Comparison of ENCODE assay signal across 12 mouse cellular contexts in genomic region chr8:11475876-11476275, GRCm38 (mm10). TPM values are rescaled to one million over a fixed set of nuclear protein-coding genes. Genes with fewer than 3 reads are reported as not detected.
A peak's percentile ranks its signal among the peaks of the same experiment; 100 is the strongest.
DNase-seq lines count a peak whose midpoint lies in the region; ATAC-seq and TF ChIP-seq lines count a peak whose summit lies in the region.
"Had no signal": no experiment of that assay in that cellular context is flagged by ENCODE, and none has a peak within 500 bp of the region (broad histone marks: within the 10 kb centered on the region; RNA-seq: fewer than 3 reads in every experiment).

No protein-coding gene starts in this region.

- H3K9me3 ChIP-seq in liver, embryonic 13.5 days (replicated peaks) = no peaks in the 10 kb centered on the region
- H3K9me3 ChIP-seq: embryonic facial prominence, embryonic 13.5 days; forebrain, embryonic 13.5 days; hindbrain, embryonic 12.5 days had no signal

- peaks cover 46% of the 10 kb centered on the region for H3K4me1 ChIP-seq in kidney, adult 2 months (ENCODE audit: control insufficient read depth, insufficient read depth, low read length)
- H3K4me1 ChIP-seq in liver, embryonic 13.5 days (replicated peaks) = peaks cover 49% of the 10 kb centered on the region

- no peak for TF ChIP-seq POLR2A in kidney, adult 2 months (IDR thresholded peaks at IDR 0.05; ENCODE audit: low read depth, low read length)

- H3K4me2 ChIP-seq in liver, embryonic 13.5 days = peak overlapping the region; percentile 73; the same call in 1 of the 2 replicates

- ATAC-seq in granulocyte monocyte progenitor cell, adult 5-6 weeks (replicated peaks; ENCODE audit: poor library complexity, severe bottlenecking) = peak; percentile 38
- no peak for ATAC-seq in liver, embryonic 13.5 days (ENCODE audit: low read depth)
- ATAC-seq: forebrain, embryonic 13.5 days had no signal

- 30% methylated on average over 2 of the region's 2 CpGs for WGBS in kidney, adult 2 months
- 11% methylated on average over 2 of the region's 2 CpGs for WGBS in liver, embryonic 13.5 days (ENCODE audit: insufficient replicate concordance)

- no peaks in the 10 kb centered on the region for H3K36me3 ChIP-seq in kidney, adult 2 months (ENCODE audit: control insufficient read depth, insufficient read depth, low read length)
- no peaks in the 10 kb centered on the region for H3K36me3 ChIP-seq in liver, embryonic 13.5 days
- H3K36me3 ChIP-seq: embryonic facial prominence, embryonic 13.5 days; hindbrain, embryonic 12.5 days had no signal

- peak overlapping the region; percentile 75; the same call in 1 of the 2 replicates for H3K4me3 ChIP-seq in kidney, adult 2 months (ENCODE audit: insufficient read depth, low read depth, low read length)
- H3K4me3 ChIP-seq in liver, embryonic 13.5 days (replicated peaks) = no peak overlapping the region
- H3K4me3 ChIP-seq: hindbrain, embryonic 12.5 days had no signal

- H3K9ac ChIP-seq in liver, embryonic 13.5 days = no peak overlapping the region
- H3K9ac ChIP-seq: embryonic facial prominence, embryonic 13.5 days; forebrain, embryonic 13.5 days; hindbrain, embryonic 12.5 days had no signal

- peak overlapping the region; percentile 85 for H3K27ac ChIP-seq in kidney, adult 2 months (ENCODE audit: insufficient read depth, low read depth, low read length)
- no peak overlapping the region for H3K27ac ChIP-seq in liver, embryonic 13.5 days
- H3K27ac ChIP-seq: embryonic facial prominence, embryonic 13.5 days; forebrain, embryonic 13.5 days; hindbrain, embryonic 12.5 days had no signal

- H3K27me3 ChIP-seq in kidney, adult 2 months (replicated peaks; ENCODE audit: control insufficient read depth, insufficient read depth, low read length) = no peaks in the 10 kb centered on the region
- H3K27me3 ChIP-seq in liver, embryonic 13.5 days = peaks cover 89% of the 10 kb centered on the region

- no peak for DNase-seq in kidney, adult 2 months
- no peak for DNase-seq in kidney, postnatal 36 days
- peak; percentile 60 for DNase-seq in A20 (ENCODE audit: low read depth, low spot score)
- DNase-seq in liver, embryonic 13.5 days = no peak
- no peak for DNase-seq in adrenal gland, postnatal 25 days
- no peak for DNase-seq in cerebellum, adult 9-10 months
- DNase-seq: cerebellum, postnatal 25 days; right cerebral cortex, postnatal 14 days had no signal

- no peak for TF ChIP-seq CTCF in kidney, adult 2 months (conservative IDR thresholded peaks at IDR 0.05; ENCODE audit: insufficient read depth, insufficient read length, low read depth, low read length)

RNA-seq across cellular contexts. Expression of gene Rab20, which starts 2.6 kb away (rescaled TPM):
- polyA plus RNA-seq in kidney, adult 2 months (2012; rRNA removed) = 74.5 and 76.5 TPM in 2 replicates
- total RNA-seq in granulocyte monocyte progenitor cell, adult 5-6 weeks (2014; fragmentation: Nextera tagmentation) = 3.5 and 4.6 TPM in 2 replicates
- 0.69 and 4.8 TPM in 2 replicates for total RNA-seq in granulocyte monocyte progenitor cell, adult 5-6 weeks (2017)
- 3.1 and 3.5 TPM in 2 replicates for polyA plus RNA-seq in liver, embryonic 13.5 days (2015; fragmentation: Nextera tagmentation; extraction: Ambion mirVana)
- 10.6 and 11.4 TPM in 2 replicates for total RNA-seq in adrenal gland, postnatal 25 days (2021)

RNA-seq across cellular contexts. Expression of gene Naxd, which starts 21.4 kb away (rescaled TPM):
- 111 and 118 TPM in 2 replicates for polyA plus RNA-seq in kidney, adult 2 months (2012; rRNA removed)
- 69.3 and 72.1 TPM in 2 replicates for total RNA-seq in granulocyte monocyte progenitor cell, adult 5-6 weeks (2014; fragmentation: Nextera tagmentation)
- total RNA-seq in granulocyte monocyte progenitor cell, adult 5-6 weeks (2017) = 58.3 and 70.2 TPM in 2 replicates
- polyA plus RNA-seq in liver, embryonic 13.5 days (2015; fragmentation: Nextera tagmentation; extraction: Ambion mirVana) = 39.6 and 40.4 TPM in 2 replicates
- 75.0 and 77.5 TPM in 2 replicates for total RNA-seq in adrenal gland, postnatal 25 days (2021)
